Mouse (Mus musculus) thymus, adult 2 months (tissue): Measurements from ENCODE around the gene Mfap2.

Source experiments
- CTCF ChIP-seq: fragments of 200-500 bp; IDR thresholded peaks from 2 replicates; pipeline ENCODE4 v1.5.1; 2012; ENCODE audit warnings: mild to moderate bottlenecking, control low read depth, low read length, moderate library complexity, borderline replicate concordance; ENCODE audit not compliant: control insufficient read depth, poor library complexity, insufficient read depth; ENCODE audit errors: extremely low read depth
- POLR2A ChIP-seq: fragments of 200-500 bp; IDR thresholded peaks from 2 replicates; pipeline ENCODE4 v1.6.1; 2012; ENCODE audit warnings: mild to moderate bottlenecking, low read length, control low read depth, moderate library complexity; ENCODE audit not compliant: control insufficient read depth, poor library complexity, insufficient read depth; ENCODE audit errors: extremely low read depth

GRCm38 (mm10) chr4:141059616-141060425 lies 49.6 kb downstream of the Mfap2 start:
- TF ChIP-seq POLR2A (no peak), CTCF (no peak)
